Mouse (Mus musculus): ENCODE measurements around the gene Elmsan1. TPM values are rescaled to one million over a fixed set of nuclear protein-coding genes. Genes with fewer than 3 reads are reported as not detected.

Elmsan1 gene
- polyA plus RNA-seq, 1 experiment from 2014 or later, result 8.8 TPM

- Histone ChIP-seq H3K4me3 (ENCODE audit: low read depth, low read length) (no peak overlapping the region), H3K36me3 (ENCODE audit: control insufficient read depth, insufficient read depth, low read length) (peaks cover 81% of the 10 kb centered on the region), H3K9ac (ENCODE audit: low read length) (no peak overlapping the region), H3K27me3 (replicated peaks; ENCODE audit: control insufficient read depth, insufficient read depth, low read length) (no peaks in the 10 kb centered on the region), H3K9me3 (ENCODE audit: control insufficient read depth, low read length) (no peaks in the 10 kb centered on the region), H3K4me2 (ENCODE audit: low read length) (no peak overlapping the region), H3K4me1 (replicated peaks; ENCODE audit: control insufficient read depth, insufficient read depth, low read length) (no peaks in the 10 kb centered on the region), H3K27ac (ENCODE audit: low read depth) (no peak overlapping the region)
- ATAC-seq (replicated peaks; ENCODE audit: low FRiP score, low TSS enrichment, low read depth) (no peak), DNase-seq (ENCODE audit: low spot score) (no peak)
- WGBS, result 86% methylated on average over 14 of the region's 14 CpGs
These were observed 60.5 kb downstream of the Elmsan1 start for GRCm38 (mm10) chr12:84158156-84158555.

DNA sequence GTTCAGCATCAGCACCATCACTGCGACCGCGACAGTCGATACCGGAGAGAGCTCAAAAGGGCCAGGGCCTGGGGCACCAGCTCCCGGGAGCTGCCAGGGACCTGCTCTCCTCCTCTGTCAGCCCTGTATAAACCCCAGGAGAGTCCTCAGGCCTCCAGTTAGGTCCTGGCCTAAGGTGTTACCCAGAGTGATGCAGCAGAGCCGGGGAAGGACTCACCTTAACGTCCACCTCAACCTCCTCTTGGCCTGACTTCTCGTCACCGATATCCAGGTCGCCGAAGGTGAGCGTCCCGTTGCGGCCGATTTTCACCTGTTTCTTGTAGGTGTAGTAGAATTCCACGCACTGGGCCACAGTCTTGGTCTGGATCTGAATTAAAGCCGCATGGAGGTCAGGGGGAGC is 62.5 kb downstream of the Elmsan1 start:
- H3K27me3 ChIP-seq (replicated peaks; ENCODE audit: control insufficient read depth, insufficient read depth, low read length), result no peaks in the 10 kb centered on the region
- peaks cover 3% of the 10 kb centered on the region for H3K4me1 ChIP-seq (replicated peaks; ENCODE audit: control insufficient read depth, insufficient read depth, low read length)
- H3K9ac ChIP-seq (ENCODE audit: low read length), result no peak overlapping the region
- no peaks in the 10 kb centered on the region for H3K9me3 ChIP-seq (ENCODE audit: control insufficient read depth, low read length)
- DNase-seq (ENCODE audit: low spot score) (no peak), ATAC-seq (replicated peaks; ENCODE audit: low FRiP score, low TSS enrichment, low read depth) (no peak)
- no peak overlapping the region for H3K27ac ChIP-seq (ENCODE audit: low read depth)
- WGBS, result 94% methylated on average over 18 of the region's 18 CpGs
- H3K4me3 ChIP-seq (ENCODE audit: low read depth, low read length), result no peak overlapping the region
- no peak overlapping the region for H3K4me2 ChIP-seq (ENCODE audit: low read length)
- H3K36me3 ChIP-seq (ENCODE audit: control insufficient read depth, insufficient read depth, low read length), result peaks cover 90% of the 10 kb centered on the region

DNA sequence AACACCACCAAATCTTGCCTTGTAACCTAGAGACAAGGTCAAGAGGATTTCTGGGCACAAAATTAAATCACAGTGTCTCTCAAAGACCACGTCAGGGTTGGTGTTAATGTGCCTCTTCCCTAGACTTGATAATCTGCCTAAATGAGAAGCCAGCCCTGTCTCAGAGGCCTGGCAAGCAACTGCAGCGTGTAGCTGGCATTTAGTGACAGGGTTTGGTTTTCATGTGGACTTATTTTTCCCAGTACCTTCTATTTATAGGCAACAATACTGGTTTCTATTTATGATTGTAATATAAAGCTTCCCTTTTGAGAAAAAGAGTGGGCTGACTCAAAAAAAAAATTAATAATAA is 63.2 kb downstream of the Elmsan1 start:
- 86% methylated on average over 2 of the region's 2 CpGs for WGBS
- no peak for ATAC-seq (replicated peaks; ENCODE audit: low FRiP score, low TSS enrichment, low read depth)
- Histone ChIP-seq H3K4me1 (replicated peaks; ENCODE audit: control insufficient read depth, insufficient read depth, low read length) (peaks cover 8% of the 10 kb centered on the region), H3K4me3 (ENCODE audit: low read depth, low read length) (no peak overlapping the region), H3K4me2 (ENCODE audit: low read length) (no peak overlapping the region), H3K36me3 (ENCODE audit: control insufficient read depth, insufficient read depth, low read length) (peaks cover 89% of the 10 kb centered on the region), H3K27ac (ENCODE audit: low read depth) (no peak overlapping the region), H3K27me3 (replicated peaks; ENCODE audit: control insufficient read depth, insufficient read depth, low read length) (no peaks in the 10 kb centered on the region), H3K9ac (ENCODE audit: low read length) (no peak overlapping the region), H3K9me3 (ENCODE audit: control insufficient read depth, low read length) (no peaks in the 10 kb centered on the region)
- DNase-seq (ENCODE audit: low spot score), result no peak

DNA sequence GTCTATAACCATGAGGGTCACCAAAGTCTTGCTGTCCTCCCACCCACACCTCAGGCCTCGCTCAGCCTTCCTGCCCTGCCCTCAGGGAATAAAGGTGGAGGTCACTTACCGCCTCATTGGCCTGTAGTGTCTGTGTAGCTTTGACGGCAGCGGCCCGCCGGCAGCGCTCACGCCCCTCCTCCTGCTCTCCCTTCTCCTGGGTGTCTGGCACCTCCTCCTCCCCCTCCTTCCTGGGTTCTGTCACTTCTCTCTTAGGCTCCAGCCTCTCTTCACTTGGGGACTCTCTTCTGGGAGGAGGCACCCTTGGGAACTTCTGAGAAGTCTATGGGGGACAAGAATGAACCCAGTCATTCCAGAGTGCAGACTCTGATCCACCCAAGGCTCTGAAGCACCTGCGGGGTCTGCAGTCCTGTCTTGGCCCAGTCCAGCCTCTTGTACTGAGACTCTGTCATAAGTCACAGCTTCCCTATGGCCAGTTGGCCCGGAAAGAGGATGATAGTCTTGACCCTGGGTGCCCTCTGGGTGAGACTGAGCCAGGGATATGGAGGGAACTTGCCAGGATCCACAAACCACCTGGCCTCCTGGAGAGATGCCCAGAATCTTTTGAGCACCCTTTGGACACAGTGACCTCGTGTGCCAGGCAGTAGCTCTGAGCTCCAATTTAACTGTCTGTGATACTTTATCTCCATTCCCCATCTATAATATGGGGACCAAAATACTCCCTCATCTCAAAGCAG is 63.7 kb downstream of the Elmsan1 start:
- no peak overlapping the region for H3K4me2 ChIP-seq (ENCODE audit: low read length)
- no peak overlapping the region for H3K9ac ChIP-seq (ENCODE audit: low read length)
- DNase-seq (ENCODE audit: low spot score), result no peak
- 54% methylated on average over 11 of the region's 11 CpGs for WGBS
- no peaks in the 10 kb centered on the region for H3K27me3 ChIP-seq (replicated peaks; ENCODE audit: control insufficient read depth, insufficient read depth, low read length)
- ATAC-seq (replicated peaks; ENCODE audit: low FRiP score, low TSS enrichment, low read depth), result no peak
- H3K9me3 ChIP-seq (ENCODE audit: control insufficient read depth, low read length), result no peaks in the 10 kb centered on the region
- H3K4me1 ChIP-seq (replicated peaks; ENCODE audit: control insufficient read depth, insufficient read depth, low read length), result peaks cover 8% of the 10 kb centered on the region
- H3K27ac ChIP-seq (ENCODE audit: low read depth), result no peak overlapping the region
- peaks cover 86% of the 10 kb centered on the region for H3K36me3 ChIP-seq (ENCODE audit: control insufficient read depth, insufficient read depth, low read length)
- H3K4me3 ChIP-seq (ENCODE audit: low read depth, low read length), result no peak overlapping the region

- no peak overlapping the region for H3K27ac ChIP-seq (ENCODE audit: low read depth)
- no peaks in the 10 kb centered on the region for H3K27me3 ChIP-seq (replicated peaks; ENCODE audit: control insufficient read depth, insufficient read depth, low read length)
- H3K4me2 ChIP-seq (ENCODE audit: low read length), result no peak overlapping the region
- DNase-seq (ENCODE audit: low spot score) (no peak), ATAC-seq (replicated peaks; ENCODE audit: low FRiP score, low TSS enrichment, low read depth) (no peak)
- H3K36me3 ChIP-seq (ENCODE audit: control insufficient read depth, insufficient read depth, low read length), result peaks cover 73% of the 10 kb centered on the region
- peaks cover 8% of the 10 kb centered on the region for H3K4me1 ChIP-seq (replicated peaks; ENCODE audit: control insufficient read depth, insufficient read depth, low read length)
- no peak overlapping the region for H3K9ac ChIP-seq (ENCODE audit: low read length)
- H3K4me3 ChIP-seq (ENCODE audit: low read depth, low read length), result no peak overlapping the region
- WGBS, result 78% methylated on average over 6 of the region's 6 CpGs
- no peaks in the 10 kb centered on the region for H3K9me3 ChIP-seq (ENCODE audit: control insufficient read depth, low read length)
These were observed 65.3 kb downstream of the Elmsan1 start for GRCm38 (mm10) chr12:84153414-84153813.

- Histone ChIP-seq H3K9ac (ENCODE audit: low read length) (no peak overlapping the region), H3K27ac (ENCODE audit: low read depth) (no peak overlapping the region), H3K4me3 (ENCODE audit: low read depth, low read length) (no peak overlapping the region), H3K9me3 (ENCODE audit: control insufficient read depth, low read length) (no peaks in the 10 kb centered on the region), H3K4me2 (ENCODE audit: low read length) (0 out of 2 replicates have a peak overlapping the region, but pooled peaks have one; percentile 20), H3K27me3 (replicated peaks; ENCODE audit: control insufficient read depth, insufficient read depth, low read length) (no peaks in the 10 kb centered on the region), H3K36me3 (ENCODE audit: control insufficient read depth, insufficient read depth, low read length) (peaks cover 65% of the 10 kb centered on the region), H3K4me1 (replicated peaks; ENCODE audit: control insufficient read depth, insufficient read depth, low read length) (peaks cover 12% of the 10 kb centered on the region)
- 56% methylated on average over 32 of the region's 32 CpGs for WGBS
- ATAC-seq (replicated peaks; ENCODE audit: low FRiP score, low TSS enrichment, low read depth), result peak; percentile 56; the same call in 1 of the 2 replicates
- peak; percentile 72 for DNase-seq (ENCODE audit: low spot score)
These were observed 66.1 kb downstream of the Elmsan1 start for GRCm38 (mm10) chr12:84152352-84153190.

DNA sequence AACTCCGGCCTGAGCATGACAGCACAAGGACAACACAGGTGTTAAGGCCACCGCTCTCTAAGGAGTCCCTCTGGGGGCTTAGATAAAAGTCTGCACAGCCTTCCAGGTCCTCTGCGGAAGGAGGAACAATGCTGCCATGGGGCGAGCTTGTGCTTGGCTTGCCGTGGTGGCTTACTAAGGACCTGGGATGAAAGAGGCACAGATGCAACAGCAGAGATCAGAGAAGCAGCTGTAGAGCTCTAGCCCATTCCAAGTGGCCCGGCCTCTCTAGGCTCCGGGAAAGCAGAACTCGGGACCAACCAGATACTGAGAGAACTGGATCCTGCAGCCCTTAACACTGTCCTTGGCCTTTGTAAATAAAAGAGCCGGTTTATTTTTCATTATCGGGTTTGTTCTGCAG is 66.8 kb downstream of the Elmsan1 start:
- ATAC-seq (replicated peaks; ENCODE audit: low FRiP score, low TSS enrichment, low read depth) (no peak), DNase-seq (ENCODE audit: low spot score) (no peak)
- Histone ChIP-seq H3K36me3 (ENCODE audit: control insufficient read depth, insufficient read depth, low read length) (peaks cover 66% of the 10 kb centered on the region), H3K9ac (ENCODE audit: low read length) (no peak overlapping the region), H3K4me1 (replicated peaks; ENCODE audit: control insufficient read depth, insufficient read depth, low read length) (peaks cover 12% of the 10 kb centered on the region), H3K27ac (ENCODE audit: low read depth) (no peak overlapping the region), H3K27me3 (replicated peaks; ENCODE audit: control insufficient read depth, insufficient read depth, low read length) (no peaks in the 10 kb centered on the region), H3K9me3 (ENCODE audit: control insufficient read depth, low read length) (no peaks in the 10 kb centered on the region), H3K4me2 (ENCODE audit: low read length) (no peak overlapping the region), H3K4me3 (ENCODE audit: low read depth, low read length) (no peak overlapping the region)
- 78% methylated on average over 10 of the region's 10 CpGs for WGBS

DNA sequence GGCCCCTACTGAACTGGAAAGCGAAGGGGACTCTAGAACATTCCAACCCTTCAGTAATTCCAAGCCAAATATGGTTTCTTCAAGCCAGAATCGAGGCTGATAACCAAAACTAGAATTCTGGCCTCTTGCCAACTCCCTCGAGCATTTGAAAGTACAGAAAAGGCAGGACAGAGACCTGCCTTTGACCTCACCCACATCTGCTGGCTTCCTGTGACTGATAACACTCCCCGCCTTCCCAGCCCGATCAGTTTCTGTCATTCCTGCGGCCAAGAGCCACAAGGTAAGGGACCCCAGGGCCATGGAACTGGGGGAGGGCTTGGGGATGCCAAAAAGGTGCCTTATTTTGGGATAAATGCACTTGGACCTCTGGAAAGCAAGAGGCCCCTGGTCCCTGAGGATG is 67.7 kb downstream of the Elmsan1 start:
- 38% methylated on average over 6 of the region's 6 CpGs for WGBS
- DNase-seq (ENCODE audit: low spot score) (no peak), ATAC-seq (replicated peaks; ENCODE audit: low FRiP score, low TSS enrichment, low read depth) (no peak)
- Histone ChIP-seq H3K4me3 (ENCODE audit: low read depth, low read length) (no peak overlapping the region), H3K27ac (ENCODE audit: low read depth) (no peak overlapping the region), H3K9me3 (ENCODE audit: control insufficient read depth, low read length) (no peaks in the 10 kb centered on the region), H3K36me3 (ENCODE audit: control insufficient read depth, insufficient read depth, low read length) (peaks cover 60% of the 10 kb centered on the region), H3K4me2 (ENCODE audit: low read length) (no peak overlapping the region), H3K27me3 (replicated peaks; ENCODE audit: control insufficient read depth, insufficient read depth, low read length) (no peaks in the 10 kb centered on the region), H3K9ac (ENCODE audit: low read length) (no peak overlapping the region), H3K4me1 (replicated peaks; ENCODE audit: control insufficient read depth, insufficient read depth, low read length) (peaks cover 12% of the 10 kb centered on the region)

Data from intestine, embryonic 14.5 days (tissue).